Mouse (Mus musculus): Measurements from ENCODE around the gene Appl2. TPM values are rescaled to one million over a fixed set of nuclear protein-coding genes. Genes with fewer than 3 reads are reported as not detected.
A peak's percentile ranks its signal among the peaks of the same experiment; 100 is the strongest.

Appl2 gene
- total RNA-seq, 2 experiments from 2014 or later, result 14.6 to 32.1 TPM

DNA sequence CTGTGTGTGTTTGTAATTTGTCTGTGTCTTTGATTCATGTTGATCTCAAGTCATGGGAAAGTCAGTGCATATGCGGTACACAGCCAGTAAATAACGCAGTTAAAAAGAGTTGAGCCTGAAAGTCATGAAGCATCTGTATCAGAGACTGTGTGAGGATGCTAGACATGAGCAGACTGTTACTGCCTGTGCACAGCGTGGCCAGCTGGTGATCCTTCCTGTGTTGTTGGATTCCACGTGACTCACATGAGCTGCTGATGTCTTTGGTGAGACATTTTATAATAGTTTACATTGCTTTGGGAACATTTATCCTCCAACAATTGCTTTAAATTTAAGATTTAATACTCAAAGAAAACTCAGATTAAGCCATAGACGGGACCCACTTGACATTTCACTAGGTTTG is 54.0 kb downstream of the Appl2 start:
- ATAC-seq (replicated peaks; ENCODE audit: poor library complexity, severe bottlenecking), result no peak

- no peak for ATAC-seq (replicated peaks; ENCODE audit: poor library complexity, severe bottlenecking)
Observed at GRCm38 (mm10) chr10:83592616-83593015, 55.9 kb downstream of the Appl2 start.

DNA sequence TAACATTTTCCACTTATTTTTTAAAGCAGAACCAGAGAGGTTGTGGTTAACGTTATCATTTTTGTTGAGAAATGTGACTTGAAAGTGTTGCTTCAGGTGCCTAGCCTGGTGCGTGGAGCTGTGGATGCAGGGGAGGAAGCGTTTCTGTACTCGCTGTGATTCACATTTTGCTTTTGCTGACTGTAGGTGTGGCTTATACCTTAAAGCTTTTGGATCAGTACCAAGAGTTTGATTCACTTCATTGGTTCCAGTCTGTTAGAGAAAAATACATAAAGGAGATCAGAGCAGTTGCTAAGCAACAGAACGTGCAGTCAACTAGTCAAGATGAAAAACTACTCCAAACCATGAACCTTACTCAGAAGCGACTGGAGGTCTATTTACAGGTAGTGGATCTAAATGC is 57.7 kb downstream of the Appl2 start:
- ATAC-seq (replicated peaks; ENCODE audit: poor library complexity, severe bottlenecking), result no peak

DNA sequence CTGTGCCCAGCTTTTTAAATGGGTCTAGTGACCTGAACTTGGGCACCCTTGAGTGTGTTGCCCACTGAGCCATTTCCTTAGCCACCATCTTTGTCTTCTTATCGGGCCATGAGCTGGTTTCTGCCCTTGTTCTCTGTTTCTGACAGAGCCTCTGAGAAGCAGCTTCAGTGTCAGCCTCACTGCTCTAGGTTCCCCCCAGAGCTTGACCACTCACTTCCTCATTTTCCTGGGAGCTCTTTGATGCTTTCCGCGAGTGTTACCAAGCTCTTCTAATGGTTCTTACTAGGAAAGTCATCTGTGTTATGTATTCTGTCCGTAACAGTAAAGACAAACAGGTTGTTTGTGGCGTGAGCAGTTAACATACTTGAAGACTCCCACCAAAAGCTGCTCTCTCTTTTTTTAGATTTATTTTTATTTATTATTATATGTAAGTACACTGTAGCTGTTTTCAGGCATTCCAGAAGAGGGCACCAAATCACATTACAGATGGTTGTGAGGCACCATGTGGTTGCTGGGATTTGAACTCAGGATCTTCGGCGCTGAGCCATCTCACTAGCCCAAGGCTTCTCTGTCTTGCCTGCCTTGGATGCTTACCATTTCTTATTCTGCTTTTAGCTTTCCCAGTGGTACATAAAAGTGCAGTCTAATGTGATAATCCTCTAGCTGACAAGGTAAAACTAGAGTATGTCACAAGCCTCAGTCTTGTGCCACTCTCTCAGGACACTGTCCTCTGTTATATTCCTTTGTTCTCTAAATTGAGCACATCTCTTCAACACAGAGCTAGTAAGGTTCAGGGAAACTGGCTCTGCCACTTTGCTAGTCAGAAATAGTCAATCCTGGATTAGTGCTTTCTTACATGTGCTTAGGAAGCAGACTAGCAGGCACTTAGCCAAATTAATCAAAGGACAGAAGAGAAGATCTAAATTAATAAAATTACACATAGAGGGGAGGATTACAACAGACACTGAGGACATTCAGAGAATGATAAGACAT is 82.8 kb downstream of the Appl2 start:
- ATAC-seq (replicated peaks; ENCODE audit: poor library complexity, severe bottlenecking), result peak; percentile 95

DNA sequence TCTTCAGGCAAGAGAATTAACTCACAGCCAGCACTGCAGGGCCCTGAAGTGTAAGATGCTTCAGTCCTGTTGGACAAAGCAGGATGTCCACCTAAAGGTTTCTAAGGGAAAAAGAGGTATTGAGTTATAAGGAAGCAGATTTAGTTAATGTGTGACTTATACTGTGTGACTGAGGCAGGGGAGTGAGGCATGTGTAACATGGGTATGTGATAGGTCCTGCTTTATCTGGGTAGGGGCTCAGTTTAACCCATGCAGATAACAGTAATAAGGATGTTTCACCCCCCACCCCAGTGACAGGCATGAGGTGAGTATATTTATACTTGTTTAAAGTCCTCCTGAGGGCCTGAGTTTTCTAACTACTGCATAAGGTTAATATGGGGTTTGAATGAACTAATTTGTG is 85.5 kb downstream of the Appl2 start:
- no peak for ATAC-seq (replicated peaks; ENCODE audit: poor library complexity, severe bottlenecking)

Other genes starting within 250 kb of the Appl2 start
- gene Aldh1l2, start 114.6 kb downstream of the Appl2 start, total RNA-seq (2014; fragmentation: Nextera tagmentation), result not detected in 2 replicates
- not detected in 2 replicates for gene Aldh1l2, start 114.6 kb downstream of the Appl2 start, total RNA-seq (2017)
- 19.5 and 19.6 TPM in 2 replicates for gene Washc4, start 105.0 kb downstream of the Appl2 start, total RNA-seq (2014; fragmentation: Nextera tagmentation)
- 34.1 and 37.1 TPM in 2 replicates for gene Washc4, start 105.0 kb downstream of the Appl2 start, total RNA-seq (2017)
- 0.68 and 1.0 TPM in 2 replicates for gene 1500009L16Rik, start 74.1 kb upstream of the Appl2 start, total RNA-seq (2014; fragmentation: Nextera tagmentation)
- 0.57 TPM in 1 of 2 replicates, not detected in the other for gene 1500009L16Rik, start 74.1 kb upstream of the Appl2 start, total RNA-seq (2017)

Data from granulocyte monocyte progenitor cell, adult 5-6 weeks (primary cell).